Mouse (Mus musculus): Measurements from ENCODE around the gene Stk10. TPM values are rescaled to one million over a fixed set of nuclear protein-coding genes. Genes with fewer than 3 reads are reported as not detected.

Gene Stk10
- polyA plus RNA-seq, 1 experiment from 2014 or later: 2.5 TPM

DNA sequence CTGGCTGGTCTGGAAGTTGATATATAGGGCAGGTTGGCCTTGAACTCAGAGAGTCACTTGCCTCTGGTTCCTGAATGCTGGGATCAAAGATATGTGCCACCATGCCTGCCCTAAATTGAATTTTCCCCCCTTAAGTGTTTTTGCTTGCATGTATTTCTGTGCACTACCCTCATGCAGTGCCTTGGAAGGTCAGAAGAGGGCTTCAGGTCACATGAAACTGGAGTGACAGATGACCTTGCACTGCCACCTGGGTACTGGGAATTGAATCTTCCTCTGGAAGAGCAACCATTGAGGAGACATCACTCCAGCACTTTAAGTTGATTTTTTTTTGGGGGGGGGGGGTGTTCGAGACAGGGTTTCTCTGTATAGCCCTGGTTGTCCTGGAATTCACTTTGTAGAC lies 3.0 kb upstream of the Stk10 start:
- Histone ChIP-seq H3K27ac (no peak overlapping the region), H3K9ac (no peak overlapping the region), H3K27me3 (no peaks in the 10 kb centered on the region), H3K36me3 (no peaks in the 10 kb centered on the region), H3K4me2 (no peak overlapping the region), H3K4me1 (replicated peaks) (peaks cover 27% of the 10 kb centered on the region), H3K9me3 (replicated peaks) (no peaks in the 10 kb centered on the region), H3K4me3 (no peak overlapping the region)
- no peak for ATAC-seq (replicated peaks; ENCODE audit: insufficient number of reproducible peaks, insufficient read depth, low FRiP score, low read depth)
- WGBS: 81% methylated on average over 1 of the region's 1 CpGs

DNA sequence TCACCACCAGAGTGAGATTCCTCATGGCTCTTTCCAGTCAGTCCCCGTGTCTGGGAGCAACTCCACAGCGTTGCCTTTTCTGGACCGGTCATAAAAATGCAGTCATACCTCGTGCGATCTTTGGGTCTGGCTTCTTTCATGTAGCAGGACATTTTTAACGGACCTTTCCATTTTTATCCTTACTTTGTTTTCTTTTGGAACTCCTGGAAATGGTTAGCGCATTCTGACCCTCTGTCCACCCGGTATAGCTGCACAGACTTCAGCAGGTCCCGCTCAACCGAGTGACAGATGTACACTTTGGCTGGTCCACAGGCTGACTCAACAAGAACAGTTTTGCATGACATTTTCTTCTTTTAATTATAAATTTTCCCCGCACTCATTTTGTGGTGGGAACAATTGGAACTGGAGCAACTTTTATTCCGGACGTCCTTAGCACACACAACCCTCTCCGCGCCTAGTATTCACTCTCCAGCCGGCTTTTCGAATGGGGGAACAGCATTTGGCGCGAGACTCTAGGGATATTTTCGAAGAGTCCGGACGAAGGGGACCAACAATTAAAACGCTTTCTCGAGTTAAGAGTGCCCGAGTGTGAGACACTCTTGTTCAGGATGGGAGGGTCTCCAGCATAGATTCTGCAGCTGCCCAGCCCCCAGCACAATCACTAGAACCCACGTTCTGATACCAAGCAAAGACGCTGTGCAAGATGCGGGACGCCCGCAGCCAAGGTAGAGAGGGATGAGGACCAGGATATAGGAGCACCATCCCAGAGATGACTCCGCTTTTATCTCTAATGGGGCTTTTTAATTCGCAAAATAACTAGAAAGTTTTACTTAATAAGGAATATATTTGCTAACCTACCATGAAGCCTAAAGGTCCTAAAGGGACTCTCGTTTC lies 987 bp upstream of the Stk10 start, which contains the start of gene Efcab9:
Efcab9 (minus strand) TSS at position 211 of the 894 bp plus-strand sequence.
- WGBS: 3% methylated on average over 33 of the region's 33 CpGs
- Histone ChIP-seq H3K27me3 (no peaks in the 10 kb centered on the region), H3K27ac (peak within 1 kb of the TSS; percentile 59), H3K9me3 (replicated peaks) (no peaks in the 10 kb centered on the region), H3K4me2 (peak within 1 kb of the TSS; percentile 96), H3K9ac (peak within 1 kb of the TSS; percentile 66), H3K4me3 (peak within 1 kb of the TSS; percentile 86), H3K4me1 (replicated peaks) (peaks cover 27% of the 10 kb centered on the region), H3K36me3 (no peaks in the 10 kb centered on the region)
- no peak for ATAC-seq (replicated peaks; ENCODE audit: insufficient number of reproducible peaks, insufficient read depth, low FRiP score, low read depth)

- Histone ChIP-seq H3K27me3 (no peaks in the 10 kb centered on the region), H3K4me1 (replicated peaks) (peaks cover 34% of the 10 kb centered on the region), H3K9me3 (replicated peaks) (no peaks in the 10 kb centered on the region), H3K36me3 (no peaks in the 10 kb centered on the region), H3K9ac (peak overlapping the region; percentile 66), H3K4me3 (peak overlapping the region; percentile 86), H3K27ac (peak overlapping the region; percentile 29; the same call in 1 of the 2 replicates), H3K4me2 (peak overlapping the region; percentile 96)
- peak; percentile 32 for ATAC-seq (replicated peaks; ENCODE audit: insufficient number of reproducible peaks, insufficient read depth, low FRiP score, low read depth)
- WGBS: 2% methylated on average over 24 of the region's 24 CpGs
Observed at GRCm38 (mm10) chr11:32533482-32534261, 567 bp downstream of the Stk10 start.

DNA sequence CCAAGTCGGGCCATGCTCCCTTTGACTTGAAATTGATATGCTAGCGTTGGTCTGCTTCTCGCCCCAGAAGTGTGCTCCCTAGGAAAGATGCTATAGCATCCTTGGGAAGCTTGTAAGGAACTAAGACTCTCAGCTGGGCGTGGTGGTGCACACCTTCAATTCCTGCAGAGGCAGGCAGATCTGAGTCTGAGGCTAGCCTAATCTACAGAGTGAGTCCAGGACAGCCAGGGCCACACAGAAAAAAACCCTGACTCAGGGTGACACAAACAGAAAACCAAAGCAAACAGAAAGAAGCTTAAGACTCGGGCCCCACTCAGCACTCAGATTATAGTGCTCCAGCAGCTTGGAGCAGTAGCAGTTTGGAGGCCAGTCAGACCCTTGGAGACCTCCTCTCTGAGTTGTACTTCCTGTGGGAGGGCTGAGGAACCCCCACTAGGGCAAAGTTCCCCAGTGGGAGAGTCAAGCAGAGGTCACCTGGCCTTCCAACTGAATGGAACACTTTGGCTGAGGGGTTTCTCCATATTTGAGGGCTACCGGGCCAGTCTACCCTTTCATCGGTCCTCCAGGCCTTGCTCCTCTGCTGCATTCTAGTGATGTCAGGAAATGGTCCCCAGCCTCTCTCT lies 1.5 kb downstream of the Stk10 start:
- peak overlapping the region; percentile 86 for H3K4me3 ChIP-seq
- 68% methylated on average over 7 of the region's 7 CpGs for WGBS
- H3K9me3 ChIP-seq (replicated peaks): no peaks in the 10 kb centered on the region
- H3K36me3 ChIP-seq: no peaks in the 10 kb centered on the region
- no peaks in the 10 kb centered on the region for H3K27me3 ChIP-seq
- ATAC-seq (replicated peaks; ENCODE audit: insufficient number of reproducible peaks, insufficient read depth, low FRiP score, low read depth): no peak
- no peak overlapping the region for H3K27ac ChIP-seq
- H3K9ac ChIP-seq: no peak overlapping the region
- peak overlapping the region; percentile 96 for H3K4me2 ChIP-seq
- peaks cover 40% of the 10 kb centered on the region for H3K4me1 ChIP-seq (replicated peaks)

DNA sequence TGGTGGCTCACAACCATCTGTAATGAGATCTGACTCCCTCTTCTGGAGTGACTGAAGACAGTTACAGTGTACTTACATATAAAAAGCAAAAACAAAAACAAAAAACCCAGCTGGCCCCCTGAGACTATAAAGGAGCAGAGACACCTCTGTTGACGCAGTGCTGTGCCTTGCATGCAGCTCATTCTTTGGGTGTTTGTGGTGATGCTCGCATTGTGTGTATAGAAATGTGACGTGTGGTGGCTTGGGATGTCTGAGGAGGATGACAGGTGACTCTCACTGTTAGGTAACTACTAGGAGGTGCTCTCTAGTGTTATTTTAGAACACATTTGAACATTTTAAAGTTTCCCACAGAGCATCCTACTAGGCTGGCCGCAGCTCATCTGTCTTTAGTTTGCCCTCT lies 2.5 kb downstream of the Stk10 start:
- H3K4me2 ChIP-seq: no peak overlapping the region
- H3K4me1 ChIP-seq (replicated peaks): peaks cover 49% of the 10 kb centered on the region
- H3K27me3 ChIP-seq: no peaks in the 10 kb centered on the region
- H3K27ac ChIP-seq: no peak overlapping the region
- no peaks in the 10 kb centered on the region for H3K9me3 ChIP-seq (replicated peaks)
- no peaks in the 10 kb centered on the region for H3K36me3 ChIP-seq
- H3K4me3 ChIP-seq: no peak overlapping the region
- no peak for ATAC-seq (replicated peaks; ENCODE audit: insufficient number of reproducible peaks, insufficient read depth, low FRiP score, low read depth)
- WGBS: 94% methylated on average over 4 of the region's 4 CpGs
- no peak overlapping the region for H3K9ac ChIP-seq

GRCm38 (mm10) chr11:32536954-32537353 lies 3.8 kb downstream of the Stk10 start:
- H3K27me3 ChIP-seq: no peaks in the 10 kb centered on the region
- H3K9me3 ChIP-seq (replicated peaks): no peaks in the 10 kb centered on the region
- H3K27ac ChIP-seq: no peak overlapping the region
- no peak for ATAC-seq (replicated peaks; ENCODE audit: insufficient number of reproducible peaks, insufficient read depth, low FRiP score, low read depth)
- H3K4me1 ChIP-seq (replicated peaks): peaks cover 45% of the 10 kb centered on the region
- H3K4me2 ChIP-seq: no peak overlapping the region
- H3K9ac ChIP-seq: no peak overlapping the region
- no peak overlapping the region for H3K4me3 ChIP-seq
- no peaks in the 10 kb centered on the region for H3K36me3 ChIP-seq
- WGBS: 59% methylated on average over 7 of the region's 7 CpGs

DNA sequence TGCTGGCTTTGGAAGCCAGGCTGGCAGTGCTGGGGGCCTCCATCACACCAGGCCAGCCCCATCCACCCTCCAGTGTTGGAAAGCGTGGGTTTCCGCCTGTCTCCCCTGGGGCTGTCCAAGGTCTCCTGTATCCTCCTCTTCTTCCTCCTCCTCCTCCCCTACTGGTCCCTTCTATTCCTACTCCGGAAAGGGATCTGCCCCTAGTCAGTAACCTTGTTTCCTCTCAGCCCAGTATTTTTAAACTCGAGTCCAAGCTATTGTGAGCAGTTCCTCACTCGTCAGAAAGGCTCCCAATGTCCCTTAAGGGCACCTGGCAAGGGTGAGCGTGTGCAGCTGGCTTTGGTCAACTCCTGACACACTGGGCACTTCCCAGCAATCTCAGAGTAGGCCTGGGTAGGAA lies 5.3 kb downstream of the Stk10 start:
- Histone ChIP-seq H3K27me3 (no peaks in the 10 kb centered on the region), H3K4me3 (no peak overlapping the region), H3K4me2 (peak overlapping the region; percentile 7; the same call in 1 of the 2 replicates), H3K36me3 (no peaks in the 10 kb centered on the region), H3K9me3 (replicated peaks) (no peaks in the 10 kb centered on the region), H3K4me1 (replicated peaks) (peaks cover 49% of the 10 kb centered on the region), H3K27ac (peak overlapping the region; percentile 58), H3K9ac (no peak overlapping the region)
- ATAC-seq (replicated peaks; ENCODE audit: insufficient number of reproducible peaks, insufficient read depth, low FRiP score, low read depth): peak; percentile 47
- WGBS: 51% methylated on average over 6 of the region's 6 CpGs

DNA sequence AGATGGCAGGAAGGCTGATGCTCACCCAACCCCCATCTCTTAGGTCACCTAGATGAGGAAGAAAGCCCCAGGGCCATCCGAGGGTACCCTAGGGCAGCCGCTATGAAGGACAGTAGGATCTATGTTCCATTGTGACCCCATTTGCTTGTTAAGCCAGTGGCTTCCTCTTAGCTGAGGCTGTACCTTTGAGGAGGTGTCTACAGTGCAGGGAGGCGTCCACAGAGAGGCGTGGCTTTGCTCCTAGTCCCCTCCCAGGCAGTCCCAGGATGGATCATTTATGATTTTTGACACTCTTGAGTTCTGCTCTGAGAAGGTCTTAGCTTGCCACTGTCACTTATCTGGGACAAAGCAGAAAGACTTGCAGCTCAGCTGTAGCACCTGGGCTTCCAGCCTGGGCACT lies 5.7 kb downstream of the Stk10 start:
- H3K4me3 ChIP-seq: no peak overlapping the region
- WGBS: 81% methylated on average over 4 of the region's 4 CpGs
- H3K27me3 ChIP-seq: no peaks in the 10 kb centered on the region
- H3K4me1 ChIP-seq (replicated peaks): peaks cover 45% of the 10 kb centered on the region
- H3K27ac ChIP-seq: peak overlapping the region; percentile 58
- ATAC-seq (replicated peaks; ENCODE audit: insufficient number of reproducible peaks, insufficient read depth, low FRiP score, low read depth): no peak
- H3K36me3 ChIP-seq: no peaks in the 10 kb centered on the region
- no peaks in the 10 kb centered on the region for H3K9me3 ChIP-seq (replicated peaks)
- H3K9ac ChIP-seq: no peak overlapping the region
- no peak overlapping the region for H3K4me2 ChIP-seq

GRCm38 (mm10) chr11:32539717-32540116 lies 6.6 kb downstream of the Stk10 start:
- peaks cover 38% of the 10 kb centered on the region for H3K4me1 ChIP-seq (replicated peaks)
- H3K4me3 ChIP-seq: no peak overlapping the region
- no peak overlapping the region for H3K27ac ChIP-seq
- H3K36me3 ChIP-seq: no peaks in the 10 kb centered on the region
- H3K4me2 ChIP-seq: no peak overlapping the region
- H3K9ac ChIP-seq: no peak overlapping the region
- no peaks in the 10 kb centered on the region for H3K27me3 ChIP-seq
- no peaks in the 10 kb centered on the region for H3K9me3 ChIP-seq (replicated peaks)
- no peak for ATAC-seq (replicated peaks; ENCODE audit: insufficient number of reproducible peaks, insufficient read depth, low FRiP score, low read depth)
- WGBS: 69% methylated on average over 7 of the region's 7 CpGs

GRCm38 (mm10) chr11:32540463-32540862 lies 7.4 kb downstream of the Stk10 start:
- ATAC-seq (replicated peaks; ENCODE audit: insufficient number of reproducible peaks, insufficient read depth, low FRiP score, low read depth): no peak
- Histone ChIP-seq H3K4me1 (replicated peaks) (peaks cover 35% of the 10 kb centered on the region), H3K4me2 (no peak overlapping the region), H3K9ac (no peak overlapping the region), H3K9me3 (replicated peaks) (no peaks in the 10 kb centered on the region), H3K27ac (no peak overlapping the region), H3K4me3 (no peak overlapping the region), H3K27me3 (no peaks in the 10 kb centered on the region), H3K36me3 (no peaks in the 10 kb centered on the region)
- WGBS: 55% methylated on average over 6 of the region's 6 CpGs

DNA sequence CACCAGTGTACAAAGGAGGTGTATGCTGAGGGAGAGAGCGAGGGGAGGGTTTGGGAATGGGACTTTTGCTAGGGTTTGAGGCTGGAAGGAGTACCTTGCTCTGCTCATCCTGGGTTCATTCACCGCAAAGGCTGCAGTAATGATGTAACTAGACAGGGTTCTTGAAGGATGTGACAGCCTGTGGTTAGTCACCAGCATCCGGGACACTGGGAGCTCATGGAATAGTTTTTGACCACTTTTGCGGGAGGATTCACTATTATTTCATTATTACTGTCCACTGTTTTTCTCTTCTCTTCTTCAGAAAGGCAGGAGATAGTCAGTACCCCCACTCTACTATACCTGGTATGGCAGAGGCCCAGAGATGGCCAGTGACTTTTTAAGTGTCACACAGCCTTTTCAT lies 9.1 kb downstream of the Stk10 start:
- Histone ChIP-seq H3K27me3 (no peaks in the 10 kb centered on the region), H3K4me1 (replicated peaks) (peaks cover 43% of the 10 kb centered on the region), H3K36me3 (no peaks in the 10 kb centered on the region), H3K4me3 (no peak overlapping the region), H3K9ac (no peak overlapping the region), H3K4me2 (no peak overlapping the region), H3K9me3 (replicated peaks) (no peaks in the 10 kb centered on the region), H3K27ac (0 out of 2 replicates have a peak overlapping the region, but pooled peaks have one; percentile 36)
- no peak for ATAC-seq (replicated peaks; ENCODE audit: insufficient number of reproducible peaks, insufficient read depth, low FRiP score, low read depth)
- 94% methylated on average over 4 of the region's 4 CpGs for WGBS

All from heart, embryonic 15.5 days (tissue).